Mouse (Mus musculus) megakaryocyte, embryonic 14.5 days (primary cell): ENCODE data around the gene Notch4.

Source experiments
- FLI1 ChIP-seq: IDR thresholded peaks from 2 replicates; pipeline ENCODE4 v1.6.1; 2012; ENCODE audit warnings: low read length, inconsistent platforms, mixed read lengths
- GATA1 ChIP-seq: IDR thresholded peaks from 3 replicates; pipeline ENCODE4 v1.6.1; 2012; ENCODE audit warnings: mixed read lengths, low read length, inconsistent platforms, borderline replicate concordance

- no peak for TF ChIP-seq GATA1
- no peak for TF ChIP-seq FLI1
These were observed 17.3 kb upstream of the Notch4 start for GRCm38 (mm10) chr17:34546797-34547196.
